Mouse (Mus musculus) lung, postnatal 10 days (tissue): ENCODE data around the gene Fhit.

ENCODE experiments used
- DNase-seq: peaks from one replicate; pipeline ENCODE4 v3.0.0; 2021

Fhit gene

DNA sequence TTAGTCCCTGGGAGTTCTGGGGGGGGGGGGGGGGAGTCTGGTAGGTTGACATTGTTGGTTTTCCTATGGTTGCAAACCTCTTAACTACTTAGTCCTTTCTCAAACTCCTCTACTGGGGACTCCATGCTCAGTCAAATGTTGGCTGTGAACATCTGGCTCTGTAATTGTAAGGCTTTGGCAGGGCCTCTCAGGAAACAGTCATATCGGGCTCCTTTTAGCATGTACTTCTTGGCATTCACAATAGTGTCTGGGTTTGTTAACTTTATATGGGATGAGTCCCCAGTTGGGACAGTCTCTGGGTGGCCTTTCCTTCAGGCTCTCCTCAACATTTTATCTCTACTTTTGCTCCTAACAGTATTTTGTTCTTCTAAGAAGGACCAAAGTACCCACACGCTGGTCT lies 1065.6 kb downstream of the Fhit start:
- no peak for DNase-seq

DNA sequence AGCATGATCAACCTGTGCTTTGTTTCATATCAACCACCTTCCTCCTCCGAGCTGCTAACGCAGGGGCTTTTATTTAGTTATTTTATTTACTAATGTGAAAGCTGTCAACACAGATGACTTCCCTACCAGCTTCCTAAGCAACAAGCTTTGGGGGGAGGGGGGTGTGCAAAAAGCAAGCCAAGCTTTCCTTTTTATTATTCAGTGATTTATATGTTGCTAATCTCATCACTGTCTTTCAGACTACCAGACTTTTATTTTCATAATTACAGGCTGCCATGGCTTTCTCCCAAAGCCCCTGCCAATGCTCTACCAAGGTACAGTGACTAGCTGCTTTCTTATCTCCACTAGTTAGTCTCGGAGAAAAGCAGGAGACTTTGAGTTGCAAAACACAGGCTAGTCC lies 1082.8 kb downstream of the Fhit start:
- DNase-seq, result no peak

DNA sequence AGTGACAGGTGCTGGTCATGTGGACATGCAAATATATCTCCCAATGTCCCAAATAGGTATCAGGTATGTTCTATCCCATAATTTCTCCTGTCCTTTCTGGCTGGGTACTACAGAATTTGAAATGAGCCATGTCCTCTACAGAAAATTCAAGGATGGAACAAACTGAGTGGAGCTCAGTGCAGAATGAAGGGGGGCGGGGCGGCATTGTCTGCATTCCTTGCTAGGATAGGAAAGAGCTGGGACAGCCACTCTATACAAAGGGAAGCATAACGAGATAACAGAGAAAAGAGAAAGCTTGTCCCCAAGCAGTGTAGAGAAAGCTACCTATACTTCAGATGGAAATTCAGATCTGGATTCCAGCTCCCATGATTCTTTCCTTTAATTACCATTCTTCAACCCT lies 1111.9 kb downstream of the Fhit start:
- DNase-seq, result no peak

DNA sequence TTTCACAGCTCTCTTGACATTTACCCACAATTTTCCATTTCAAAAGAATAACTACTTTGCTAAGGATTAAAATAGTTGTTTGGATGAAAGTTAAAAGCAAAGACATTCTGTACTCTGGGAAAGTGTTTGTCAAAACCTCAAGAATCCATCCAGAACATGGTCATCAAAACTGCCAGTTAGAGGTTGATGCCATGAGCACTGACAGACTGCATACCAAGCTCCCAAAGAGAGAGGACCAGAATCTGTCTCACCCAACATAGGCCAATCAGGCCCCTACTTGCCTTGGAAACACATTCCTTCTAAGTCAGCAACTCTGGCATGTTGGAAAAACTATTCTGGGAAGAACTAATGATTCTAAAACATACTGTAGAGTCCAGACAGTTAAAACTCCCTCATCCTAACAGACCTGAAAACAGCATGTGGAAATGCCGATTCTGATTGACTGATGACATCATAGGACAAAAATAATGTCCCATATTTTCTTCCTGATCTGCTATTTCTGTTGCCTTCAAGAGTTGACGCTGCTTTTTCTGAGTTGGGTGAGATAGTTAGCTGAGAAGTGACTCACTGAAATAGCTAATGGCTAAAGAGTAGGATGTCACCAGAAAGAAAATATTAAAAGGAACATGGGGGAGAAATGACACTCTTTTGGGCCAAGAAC lies 1114.6 kb downstream of the Fhit start:
- no peak for DNase-seq

DNA sequence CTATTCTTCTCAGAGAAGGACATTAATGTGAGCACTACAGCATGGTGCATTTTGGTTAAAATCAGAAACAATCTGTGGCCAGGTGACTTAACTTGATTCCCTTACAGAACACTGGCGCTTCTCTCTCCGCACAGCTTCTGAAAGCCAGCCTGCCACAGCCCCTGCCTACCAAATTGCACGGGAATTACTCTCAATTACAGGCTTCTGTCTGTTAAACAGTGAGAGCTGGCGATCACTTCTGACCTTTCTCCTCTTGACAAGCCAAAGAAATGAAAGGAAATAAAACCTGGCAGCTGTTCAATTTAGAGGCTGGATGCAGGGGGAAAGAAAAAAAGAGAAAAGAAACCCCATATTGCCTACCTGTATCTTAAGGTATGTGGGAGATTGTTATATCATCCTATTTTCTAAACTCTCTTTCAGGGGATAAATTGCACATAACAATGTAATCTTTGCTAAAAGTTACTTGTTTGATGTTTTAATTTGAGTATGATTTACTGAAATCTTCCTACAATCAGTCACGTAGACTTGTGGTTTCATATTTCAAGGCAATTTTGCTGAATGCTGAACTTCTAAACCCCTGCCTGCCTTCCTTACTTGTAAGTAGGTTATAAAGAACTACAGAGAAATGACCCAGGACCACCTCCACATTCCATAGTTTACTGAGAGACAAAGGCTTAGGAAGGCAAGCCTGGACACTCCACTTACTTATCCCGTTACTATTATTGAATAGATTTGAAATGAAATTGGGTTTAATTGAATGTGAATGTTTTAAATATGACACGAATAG lies 1115.3 kb downstream of the Fhit start:
- DNase-seq, result no peak

DNA sequence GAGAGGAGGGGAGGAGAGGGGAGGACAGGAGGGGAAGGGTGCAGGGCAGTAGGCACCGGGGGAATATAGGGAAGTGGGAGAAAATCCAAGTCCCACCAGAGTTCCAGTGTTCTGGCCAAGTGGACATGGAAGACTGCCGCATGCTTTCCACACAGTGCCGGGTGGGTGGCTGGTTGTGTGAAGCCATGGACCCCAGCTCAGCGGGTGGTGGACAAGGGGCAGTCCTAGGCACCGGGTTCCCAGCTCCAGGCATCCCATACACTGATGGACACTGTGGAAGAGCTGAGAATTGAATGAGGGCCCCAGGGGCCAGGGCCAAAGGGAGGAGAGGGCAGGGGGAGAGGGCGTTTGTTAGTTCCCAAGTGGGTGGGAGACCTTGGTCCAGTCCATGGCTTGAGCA lies 1123.8 kb downstream of the Fhit start:
- no peak for DNase-seq

DNA sequence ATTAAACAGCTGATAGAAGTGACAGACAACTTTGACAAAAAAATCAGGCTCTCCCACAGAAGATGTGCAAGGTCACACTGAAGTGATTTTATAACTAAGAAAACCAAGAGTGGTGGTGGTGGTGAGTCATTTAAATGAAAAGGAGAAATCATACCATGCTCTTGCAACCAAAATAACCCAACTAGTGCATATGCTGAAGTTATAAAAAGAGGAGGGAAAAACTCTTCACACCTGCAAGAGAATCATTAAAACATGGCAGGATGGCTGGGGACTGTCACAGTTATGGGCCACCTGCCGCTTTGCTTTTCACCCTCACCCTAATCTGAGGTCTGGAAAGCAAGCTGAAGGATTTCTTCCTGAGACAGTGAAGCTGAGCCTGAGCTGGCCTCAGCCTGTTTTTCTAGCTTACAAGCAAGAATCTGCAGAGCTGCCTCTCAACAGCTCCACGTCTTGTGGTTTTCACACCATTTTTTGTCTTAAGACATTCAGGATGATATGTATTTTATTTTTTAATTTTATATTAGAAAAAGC lies 1125.1 kb downstream of the Fhit start:
- no peak for DNase-seq

DNA sequence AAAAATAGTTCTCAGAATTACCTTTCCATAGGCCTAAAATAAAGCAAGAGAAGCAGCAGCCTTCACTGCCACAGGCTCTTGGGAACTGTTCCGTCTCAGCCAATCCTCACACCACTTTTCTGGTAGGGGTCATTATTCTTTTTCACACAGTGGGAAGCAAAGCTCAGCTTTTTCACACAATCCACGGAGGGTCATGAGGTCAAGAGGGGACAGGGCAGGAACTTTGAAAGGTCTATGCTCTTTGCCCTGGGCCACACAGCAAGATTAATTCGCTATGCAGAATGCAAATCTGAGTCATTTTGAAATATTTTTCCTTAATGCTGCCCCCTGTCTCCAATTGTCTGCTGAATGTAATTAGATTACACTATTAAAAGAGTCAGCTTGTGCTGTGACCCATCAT lies 1126.2 kb downstream of the Fhit start:
- DNase-seq, result no peak

DNA sequence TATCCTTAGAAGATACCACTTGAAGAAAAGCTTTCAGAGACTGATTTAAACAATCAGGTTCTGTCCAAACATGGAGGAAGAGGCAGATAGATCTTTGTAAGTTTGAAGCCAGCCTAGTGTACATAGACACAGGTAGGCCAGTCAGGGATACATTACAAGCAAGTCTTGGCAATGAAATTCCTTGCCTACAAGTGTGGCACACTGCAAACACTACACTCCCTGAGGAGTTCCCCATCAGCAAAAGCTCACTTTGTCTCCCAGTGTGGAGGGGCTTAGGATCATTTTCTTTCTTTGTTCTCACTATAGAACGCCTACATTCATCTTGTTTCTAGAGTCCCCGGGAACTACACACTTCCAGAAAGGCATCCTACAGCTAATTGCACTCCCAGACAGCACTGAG lies 1126.6 kb downstream of the Fhit start:
- no peak for DNase-seq

DNA sequence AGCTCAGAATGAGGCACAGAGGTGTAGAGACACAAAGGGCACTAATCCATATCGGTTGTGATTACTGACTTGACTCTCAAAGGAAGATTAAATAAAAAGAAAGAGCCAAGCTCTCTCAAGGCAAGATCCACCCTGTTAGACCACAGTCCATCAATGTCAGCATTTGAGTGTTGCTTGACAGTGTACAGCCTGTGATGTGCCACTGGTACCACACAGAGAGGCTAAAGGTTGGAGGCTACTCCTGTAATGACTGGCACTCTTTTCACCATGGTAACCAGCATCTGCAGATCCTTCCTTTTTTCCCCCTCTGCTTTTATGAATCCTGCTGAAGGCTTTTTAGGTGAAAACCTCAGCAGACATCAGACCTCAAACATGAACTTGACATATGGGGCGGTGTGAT lies 1138.5 kb downstream of the Fhit start:
- DNase-seq, result peak; percentile 11

DNA sequence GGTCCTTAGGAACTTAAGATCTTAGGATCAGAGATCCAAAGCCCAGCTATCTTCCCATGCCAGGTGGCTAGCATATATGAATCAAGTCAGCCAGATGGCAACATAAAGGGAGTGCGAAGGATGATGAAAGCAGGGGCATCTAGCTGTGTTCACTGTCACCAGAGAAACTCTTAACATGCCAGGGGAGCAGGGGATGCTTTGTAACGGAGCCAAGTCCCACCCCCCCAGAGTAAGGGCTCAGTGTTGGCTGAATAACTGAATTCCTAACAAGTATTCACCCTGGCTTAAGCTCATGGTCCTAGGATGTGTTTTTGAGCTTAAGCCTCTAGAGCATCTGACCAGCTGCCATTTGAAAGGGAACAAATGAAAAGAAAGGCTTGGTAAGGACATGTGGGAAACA lies 1139.5 kb downstream of the Fhit start:
- DNase-seq, result no peak

DNA sequence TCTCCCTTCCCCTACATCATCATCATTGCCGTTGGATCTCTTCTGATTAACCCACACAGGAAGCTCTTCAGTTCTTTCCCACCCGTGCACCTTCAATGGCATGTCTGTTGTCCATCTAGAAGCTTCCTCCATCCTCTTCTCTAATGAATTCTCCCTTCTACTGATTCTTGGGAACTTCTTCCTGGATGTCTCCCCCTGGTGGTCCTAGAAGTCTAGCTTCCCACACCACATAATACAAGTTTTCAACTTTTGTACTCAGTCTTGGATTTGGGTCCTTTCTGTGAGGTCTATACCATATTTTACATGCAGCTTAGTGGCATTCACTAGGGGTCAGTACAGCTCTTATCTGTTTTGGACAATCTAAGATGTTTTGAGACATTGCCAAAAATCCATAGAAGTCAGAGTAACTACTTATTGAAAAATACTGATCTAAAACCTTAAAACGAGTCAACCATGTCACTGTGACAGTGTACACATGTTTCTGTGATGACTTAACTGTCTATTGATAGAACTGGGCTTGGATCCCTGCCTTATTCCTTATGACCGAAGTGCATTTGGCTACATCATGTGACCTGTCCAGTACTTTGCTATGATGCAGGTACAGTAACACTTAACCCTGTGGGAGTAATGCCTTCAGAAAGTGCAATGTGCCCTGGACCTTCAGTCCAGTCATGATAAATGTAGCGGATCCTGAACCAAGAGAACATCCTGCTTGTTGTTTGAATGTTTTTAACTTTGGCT lies 1141.3 kb downstream of the Fhit start:
- DNase-seq, result peak; percentile 11

DNA sequence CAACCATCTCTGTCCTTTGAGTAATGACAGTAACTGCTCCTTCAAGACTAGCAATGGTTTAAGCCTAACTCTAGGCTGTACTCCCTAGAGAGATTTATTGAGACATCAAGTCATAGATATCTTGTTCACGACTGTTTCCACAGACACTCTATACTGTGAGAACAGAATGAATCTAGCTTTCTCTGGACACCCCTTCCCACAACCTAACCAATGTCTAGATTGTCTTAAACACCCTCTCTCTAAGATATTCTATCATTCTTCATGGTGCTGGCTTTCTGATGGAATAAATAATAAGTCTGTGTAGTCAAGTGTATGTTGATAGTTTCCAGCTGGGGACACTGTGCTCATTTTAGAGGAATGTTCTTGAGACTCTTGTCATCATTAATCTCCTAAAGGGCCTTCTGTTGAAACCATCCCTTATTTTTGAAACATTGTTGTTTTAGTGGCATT lies 1148.0 kb downstream of the Fhit start:
- DNase-seq, result peak; percentile 19

DNA sequence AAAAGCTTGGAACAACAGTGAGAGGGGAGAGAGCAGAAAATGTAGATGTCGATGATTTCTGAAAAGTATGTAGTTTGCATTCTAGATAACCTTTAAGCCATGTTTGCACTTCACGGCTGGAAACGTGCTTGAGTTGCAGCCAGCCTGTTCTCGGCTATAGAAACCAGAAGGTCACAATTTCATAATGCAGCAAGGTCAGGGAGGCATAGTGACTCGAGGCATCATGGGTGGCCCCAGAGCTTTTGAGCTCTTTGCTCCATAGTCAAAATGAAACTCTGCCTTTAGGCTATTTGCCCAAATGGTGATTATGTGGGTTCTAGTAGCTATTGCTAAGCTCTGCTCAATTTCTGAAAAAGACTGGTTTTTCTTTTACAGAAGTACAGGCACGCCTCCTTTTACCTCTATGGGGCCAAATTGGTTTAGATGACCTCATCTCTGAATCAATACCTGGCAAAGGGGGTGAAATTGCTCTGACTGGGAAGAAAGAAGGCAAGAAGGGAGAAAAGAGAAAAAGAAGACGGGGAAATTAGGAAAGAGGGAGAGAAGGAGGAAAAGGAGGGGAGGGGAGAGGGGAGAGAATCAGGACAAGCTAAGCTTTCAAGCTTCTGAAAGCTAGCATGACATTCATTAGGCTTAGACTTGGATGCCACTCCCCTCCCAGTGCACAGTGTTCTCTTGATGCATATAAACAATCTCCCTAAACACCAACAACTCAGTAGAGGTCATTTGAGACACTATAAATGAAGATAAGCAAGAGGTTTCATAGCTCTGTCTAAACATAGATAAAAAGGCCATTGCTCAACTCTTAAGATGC lies 1148.6 kb downstream of the Fhit start:
- no peak for DNase-seq

DNA sequence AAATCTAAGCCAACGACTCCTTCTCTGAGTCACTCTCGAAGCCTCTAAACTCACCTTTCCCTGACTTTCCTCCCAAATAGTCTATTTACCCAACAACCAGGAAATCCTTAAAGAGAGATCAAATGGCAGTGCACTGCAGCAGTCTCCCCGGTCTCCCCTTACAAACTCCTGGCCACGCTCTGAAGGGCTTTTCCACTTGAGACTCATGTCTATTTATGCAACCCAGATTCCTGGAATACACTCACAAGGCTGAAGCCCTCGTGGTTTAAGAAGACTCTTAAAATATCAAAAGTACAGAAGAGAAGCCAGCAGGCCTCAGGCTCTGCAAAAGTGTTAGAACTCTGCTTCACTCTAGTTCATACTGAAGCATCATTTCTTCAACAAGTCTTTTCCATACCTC lies 1155.6 kb downstream of the Fhit start:
- DNase-seq, result peak; percentile 21

DNA sequence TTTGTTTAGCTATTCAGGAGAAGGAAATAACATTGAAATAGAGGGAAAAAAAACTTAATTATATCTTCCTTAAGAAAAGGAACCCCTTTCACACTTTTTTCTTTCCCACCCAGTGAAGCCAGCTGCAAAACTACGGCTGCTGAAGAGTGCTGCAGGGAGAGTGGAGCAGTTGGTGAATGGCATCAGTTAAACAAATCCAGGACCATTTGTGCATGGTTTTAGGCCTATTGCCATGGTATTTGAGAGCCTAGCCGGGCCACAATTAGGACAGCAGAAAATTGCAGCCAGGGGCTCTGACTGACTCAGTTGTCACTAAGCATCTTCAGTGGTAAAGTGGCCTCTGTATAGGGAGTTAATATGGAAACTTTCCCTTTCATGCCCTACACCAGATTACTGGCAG lies 1158.0 kb downstream of the Fhit start:
- DNase-seq, result no peak

DNA sequence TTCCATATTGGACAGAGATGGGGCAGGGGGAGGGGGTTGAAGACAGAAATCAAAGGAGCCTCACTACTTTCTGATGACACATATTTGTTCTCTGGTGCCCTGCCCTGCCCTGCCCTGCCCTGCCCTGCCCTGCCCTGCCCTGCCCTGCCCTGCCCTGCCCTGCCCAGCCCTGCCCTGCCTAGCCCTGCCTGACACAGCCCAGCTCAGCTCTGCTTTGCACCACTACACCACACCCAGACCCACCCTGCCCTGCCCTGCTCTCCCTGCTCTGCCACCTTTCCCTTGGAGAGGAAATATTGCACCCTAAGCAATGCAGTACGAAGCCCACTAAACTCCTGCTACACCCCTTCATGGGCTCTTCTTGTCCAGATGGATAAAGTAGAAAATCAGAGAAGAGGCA lies 1171.2 kb downstream of the Fhit start:
- DNase-seq, result no peak

DNA sequence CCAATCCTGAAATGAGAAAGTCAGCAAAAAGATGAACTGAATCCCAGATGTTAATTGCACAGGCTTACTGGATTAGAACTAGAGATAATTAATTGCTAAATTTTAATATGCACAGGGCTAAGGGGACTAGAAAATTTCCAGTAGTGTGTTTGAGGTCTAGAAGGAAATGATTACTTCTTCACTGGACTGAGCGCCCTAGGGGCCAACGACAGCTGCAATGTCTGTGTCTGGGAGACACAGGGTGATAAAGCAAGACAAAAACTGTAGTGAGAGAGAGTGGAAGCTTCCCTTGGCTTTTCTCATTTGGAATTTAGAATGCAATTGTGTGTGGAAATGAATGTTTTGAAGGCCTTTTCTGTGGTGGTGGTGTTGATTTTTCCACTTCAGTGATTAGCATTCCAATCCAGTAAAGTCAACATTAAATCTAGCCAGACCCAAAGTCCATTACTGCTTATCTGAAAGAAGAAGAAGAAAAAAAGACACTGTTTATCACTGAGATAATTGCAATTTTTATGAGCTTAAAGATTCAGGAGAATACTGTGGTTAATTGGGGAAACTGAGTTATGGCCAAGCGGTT lies 1184.8 kb downstream of the Fhit start:
- DNase-seq, result no peak

DNA sequence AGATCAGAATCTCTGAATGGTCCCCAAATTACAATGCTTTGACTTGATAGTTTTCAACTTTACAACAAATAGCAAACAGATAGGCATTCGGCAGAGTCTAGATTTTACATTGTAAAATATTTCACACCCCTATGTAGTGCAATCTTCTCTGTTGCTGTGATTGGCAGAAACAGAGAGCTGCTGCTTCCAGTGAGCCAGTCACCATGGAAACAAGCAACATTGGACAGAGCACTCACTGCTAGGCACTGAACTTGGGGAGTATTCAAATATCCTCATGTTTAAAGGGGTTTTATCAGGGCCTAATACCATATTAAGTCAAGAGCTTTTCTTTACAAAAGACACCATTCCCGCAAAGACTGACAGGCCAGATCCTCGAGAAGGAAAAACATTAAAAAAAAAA lies 1187.4 kb downstream of the Fhit start:
- DNase-seq, result no peak

DNA sequence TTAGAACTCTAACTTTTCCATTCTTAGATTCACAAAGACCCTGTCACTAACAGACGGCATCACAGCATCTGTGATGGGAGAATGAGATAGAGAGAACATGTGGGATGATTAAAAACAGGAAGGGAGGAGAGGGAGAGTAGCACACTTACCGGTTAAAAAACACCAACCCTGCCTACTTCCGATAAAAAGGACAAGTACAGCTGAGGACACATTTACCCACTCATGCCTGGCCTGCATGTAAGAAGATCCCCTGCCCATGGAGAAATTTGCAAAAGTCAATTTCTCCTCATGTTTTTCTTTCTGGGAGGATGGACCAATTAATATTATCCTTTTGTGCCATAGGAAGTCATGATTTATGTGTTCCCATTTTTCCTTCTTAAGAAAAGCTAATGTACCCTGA lies 1198.0 kb downstream of the Fhit start:
- DNase-seq, result no peak

DNA sequence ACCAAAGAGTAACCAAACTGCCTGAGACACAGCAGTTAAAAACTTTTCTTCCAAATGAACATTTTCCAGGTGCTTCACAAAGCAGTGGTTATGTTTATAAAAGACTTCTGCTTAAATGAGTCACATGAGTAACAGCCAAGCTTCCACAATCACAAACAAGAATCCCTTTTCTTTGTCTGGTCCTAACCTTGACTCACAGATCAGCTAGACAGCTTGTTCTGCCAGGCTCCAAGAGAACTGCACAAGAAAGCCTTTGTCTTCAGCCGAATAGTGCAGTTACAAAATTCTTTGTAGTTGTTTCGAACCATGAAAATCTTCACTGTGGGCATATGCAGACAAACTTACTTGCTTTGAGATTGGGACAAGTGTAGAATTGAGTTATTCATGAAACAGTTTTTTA lies 1201.4 kb downstream of the Fhit start:
- no peak for DNase-seq

DNA sequence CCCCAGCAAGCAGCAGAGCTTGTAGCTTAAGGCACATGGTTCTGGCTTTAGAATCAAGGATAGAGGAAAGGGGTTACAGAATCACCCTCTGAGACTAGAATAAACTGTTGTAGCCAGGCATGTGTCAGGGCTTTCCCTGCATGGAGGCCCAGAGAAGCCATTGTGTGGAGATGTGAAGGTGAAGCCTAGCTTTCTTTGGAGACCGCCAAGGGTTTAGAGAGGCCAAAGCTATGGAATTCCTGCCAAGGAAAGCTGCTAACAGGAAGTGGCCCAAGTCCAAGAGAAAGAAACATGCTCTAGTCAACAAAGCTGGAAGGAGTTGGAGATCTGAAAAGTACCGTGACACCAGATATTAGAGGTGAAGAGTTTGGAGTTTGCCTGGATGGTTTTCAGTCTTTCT lies 1262.3 kb downstream of the Fhit start:
- DNase-seq, result no peak

DNA sequence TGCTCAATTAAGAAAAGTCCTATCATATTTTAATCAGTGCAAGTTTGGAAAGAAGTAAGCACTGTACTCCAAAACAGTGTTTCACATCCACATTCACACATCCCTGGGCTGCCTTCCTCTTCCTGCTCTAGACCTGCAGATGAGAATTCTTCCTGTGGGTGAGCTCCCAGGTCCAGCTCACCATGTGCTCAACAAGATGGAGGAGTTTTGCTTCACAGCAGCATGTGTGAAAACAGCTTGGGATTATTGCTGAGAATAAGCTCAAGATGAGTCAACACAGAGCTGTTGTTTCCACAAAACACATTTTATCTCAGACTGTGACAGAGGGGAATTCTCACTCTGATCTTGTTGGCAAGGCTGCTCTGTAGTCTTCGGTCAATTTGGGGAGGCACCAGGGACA lies 1265.3 kb downstream of the Fhit start:
- DNase-seq, result no peak
